Mouse (Mus musculus): Measurements from ENCODE around the gene Zfand6.

- no peak for TF ChIP-seq CTCF (IDR thresholded peaks at IDR 0.05; ENCODE audit: extremely low read depth, insufficient read depth, insufficient read length, insufficient replicate concordance)
- no peak for TF ChIP-seq POLR2A (IDR thresholded peaks at IDR 0.05; ENCODE audit: low read depth, low read length)
Measured at GRCm38 (mm10) chr7:84643270-84643998, 46.3 kb downstream of the Zfand6 start.
